13 mouse cellular contexts compared by ENCODE assay signal in genomic region chr2:28141556-28141955, GRCm38 (mm10). TPM values are rescaled to one million over a fixed set of nuclear protein-coding genes. Genes with fewer than 3 reads are reported as not detected.
DNase-seq lines count a peak whose midpoint lies in the region; ATAC-seq lines count a peak whose summit lies in the region.
"Had no signal": no experiment of that assay in that cellular context is flagged by ENCODE, and none has a peak within 500 bp of the region (broad histone marks: within the 10 kb centered on the region; RNA-seq: fewer than 3 reads in every experiment).

No protein-coding gene starts in this region.

- H3K27me3 ChIP-seq in forebrain, embryonic 13.5 days, result no peaks in the 10 kb centered on the region
- no peaks in the 10 kb centered on the region for H3K27me3 ChIP-seq in forebrain, embryonic 15.5 days

- no peak overlapping the region for H3K4me3 ChIP-seq in forebrain, embryonic 13.5 days
- H3K4me3 ChIP-seq in forebrain, embryonic 15.5 days, result no peak overlapping the region

- peaks cover 15% of the 10 kb centered on the region for H3K4me1 ChIP-seq in forebrain, embryonic 13.5 days
- peaks cover 8% of the 10 kb centered on the region; the same call in 1 of the 2 replicates for H3K4me1 ChIP-seq in forebrain, embryonic 15.5 days

- no peaks in the 10 kb centered on the region for H3K9me3 ChIP-seq in forebrain, embryonic 13.5 days (replicated peaks)
- H3K9me3 ChIP-seq in forebrain, embryonic 15.5 days, result no peaks in the 10 kb centered on the region

- no peaks in the 10 kb centered on the region for H3K36me3 ChIP-seq in forebrain, embryonic 13.5 days (ENCODE audit: poor library complexity, severe bottlenecking)
- no peaks in the 10 kb centered on the region for H3K36me3 ChIP-seq in forebrain, embryonic 15.5 days

- ATAC-seq in forebrain, embryonic 13.5 days, result peak; percentile 6; the same call in 1 of the 2 replicates
- no peak for ATAC-seq in forebrain, embryonic 15.5 days (replicated peaks)
- peak; percentile 40; the same call in 1 of the 2 replicates for ATAC-seq in common myeloid progenitor, adult 5-6 weeks (replicated peaks; ENCODE audit: low read depth, poor library complexity, severe bottlenecking)
- peak; percentile 94 for ATAC-seq in megakaryocyte-erythroid progenitor cell, adult 5-6 weeks (replicated peaks; ENCODE audit: low FRiP score, low TSS enrichment, poor library complexity, severe bottlenecking)

- no peak overlapping the region for H3K4me2 ChIP-seq in forebrain, embryonic 13.5 days
- H3K4me2 ChIP-seq in forebrain, embryonic 15.5 days (replicated peaks), result no peak overlapping the region

- H3K9ac ChIP-seq in forebrain, embryonic 13.5 days, result no peak overlapping the region
- H3K9ac ChIP-seq in forebrain, embryonic 15.5 days (replicated peaks), result no peak overlapping the region

- no peak overlapping the region for H3K27ac ChIP-seq in forebrain, embryonic 13.5 days
- no peak overlapping the region for H3K27ac ChIP-seq in forebrain, embryonic 15.5 days (replicated peaks)

- WGBS in forebrain, embryonic 13.5 days, result 29% methylated on average over 4 of the region's 4 CpGs
- 24% methylated on average over 4 of the region's 4 CpGs for WGBS in forebrain, embryonic 15.5 days

- DNase-seq in ES-CJ7 (ENCODE audit: low read depth, low spot score), result peak; percentile 9
- DNase-seq in left cerebral cortex, adult 9 months (ENCODE audit: low spot score in 2 of 2), result no peak
- DNase-seq in urinary bladder, adult 2 months (ENCODE audit: low spot score), result no peak
- no peak for DNase-seq in kidney, adult 9 months
- DNase-seq: B cell, adult 2 months; heart, postnatal 36 days; lung, postnatal 36 days had no signal

RNA-seq across cellular contexts. Expression of gene Olfm1, which starts 51.2 kb away (rescaled TPM):
- polyA plus RNA-seq in forebrain, embryonic 13.5 days (2015; fragmentation: Nextera tagmentation; extraction: Ambion mirVana), result 122 and 136 TPM in 2 replicates
- polyA plus RNA-seq in forebrain, embryonic 15.5 days (2015; fragmentation: Nextera tagmentation; extraction: Ambion mirVana), result 225 and 234 TPM in 2 replicates
- 1.2 TPM in 2 replicates for total RNA-seq in common myeloid progenitor, adult 5-6 weeks (2017)
- 1.7 and 4.4 TPM in 2 replicates for total RNA-seq in megakaryocyte-erythroid progenitor cell, adult 5-6 weeks (2014; fragmentation: Nextera tagmentation)
- 3.3 and 3.6 TPM in 2 replicates for total RNA-seq in megakaryocyte-erythroid progenitor cell, adult 5-6 weeks (2017)
- polyA plus RNA-seq in urinary bladder, adult 2 months (2012; rRNA removed), result 33.9 and 46.8 TPM in 2 replicates

RNA-seq across cellular contexts. Expression of gene Fcnb, which starts 56.9 kb away (rescaled TPM):
- not detected in 2 replicates for polyA plus RNA-seq in forebrain, embryonic 13.5 days (2015; fragmentation: Nextera tagmentation; extraction: Ambion mirVana)
- 0.20 TPM in 1 of 2 replicates, not detected in the other for polyA plus RNA-seq in forebrain, embryonic 15.5 days (2015; fragmentation: Nextera tagmentation; extraction: Ambion mirVana)
- 4.8 and 5.1 TPM in 2 replicates for total RNA-seq in common myeloid progenitor, adult 5-6 weeks (2017)
- 27.3 TPM in 1 of 2 replicates, not detected in the other for total RNA-seq in megakaryocyte-erythroid progenitor cell, adult 5-6 weeks (2014; fragmentation: Nextera tagmentation)
- total RNA-seq in megakaryocyte-erythroid progenitor cell, adult 5-6 weeks (2017), result 1.1 and 1.3 TPM in 2 replicates
- polyA plus RNA-seq in urinary bladder, adult 2 months (2012; rRNA removed), result not detected in 2 replicates
- total RNA-seq: heart, postnatal 36 days; left cerebral cortex, postnatal 36 days had no signal
- polyA plus RNA-seq: large intestine, adult 2 months had no signal
